Mouse (Mus musculus): Measurements from ENCODE around the gene Lats1. TPM values are rescaled to one million over a fixed set of nuclear protein-coding genes. Genes with fewer than 3 reads are reported as not detected.
A peak's percentile ranks its signal among the peaks of the same experiment; 100 is the strongest.
"Not testable (repeated sequence)": the region's sequence is repeated elsewhere in the genome, so short reads cannot be mapped to it uniquely, and the experiment has no call there.

The Lats1 gene
- total RNA-seq, 2 experiments from 2014 or later: 11.8 to 11.9 TPM

GRCm38 (mm10) chr10:7737122-7737521 lies 56.1 kb downstream of the Lats1 start:
- TF ChIP-seq CTCF (IDR thresholded peaks at IDR 0.05): no peak
- intact Hi-C loops (cut with DNase I): no loop called here
- DNase-seq: no peak

GRCm38 (mm10) chr10:7737914-7738313 lies 56.9 kb downstream of the Lats1 start:
- DNase-seq: no peak
- TF ChIP-seq CTCF (IDR thresholded peaks at IDR 0.05): no peak
- no peak overlapping the region for H3K4me3 ChIP-seq
- intact Hi-C loops (cut with DNase I): no loop called here
- H3K27ac ChIP-seq: peak overlapping the region; percentile 48; the same call in 1 of the 2 replicates

More at GRCm38 (mm10) chr10:7737122-7737521, 56.1 kb downstream of the Lats1 start:
- Histone ChIP-seq H3K4me3 (no peak overlapping the region), H3K27ac (peak overlapping the region; percentile 48)

GRCm38 (mm10) chr10:7745528-7745927 lies 64.5 kb downstream of the Lats1 start:
- intact Hi-C loops (cut with DNase I); H3K4me3 ChIP-seq: not testable (repeated sequence)

GRCm38 (mm10) chr10:7748752-7749151 lies 67.7 kb downstream of the Lats1 start:
- DNase-seq: no peak
- intact Hi-C loops (cut with DNase I): no loop called here

More at GRCm38 (mm10) chr10:7745528-7745927, 64.5 kb downstream of the Lats1 start:
- DNase-seq, H3K27ac ChIP-seq: not testable (repeated sequence)

GRCm38 (mm10) chr10:7757544-7757943 lies 76.5 kb downstream of the Lats1 start:
- no peak for TF ChIP-seq CTCF (IDR thresholded peaks at IDR 0.05)
- Histone ChIP-seq H3K4me3 (no peak overlapping the region), H3K27ac (no peak overlapping the region)
- DNase-seq: no peak
- intact Hi-C loops (cut with DNase I): no loop called here

More at GRCm38 (mm10) chr10:7748752-7749151, 67.7 kb downstream of the Lats1 start:
- Histone ChIP-seq H3K27ac (no peak overlapping the region), H3K4me3 (no peak overlapping the region)
- TF ChIP-seq CTCF (IDR thresholded peaks at IDR 0.05): no peak

Other genes starting within 250 kb of the Lats1 start
- under 1 TPM in 1 of 2 experiments, not detected in 1; 0.08 TPM for gene Ulbp1, start 207.6 kb upstream of the Lats1 start, total RNA-seq (2021)
- gene Lrp11, start 91.4 kb upstream of the Lats1 start, total RNA-seq (2021): 1 to 10 TPM; 1.1 to 2.0 TPM
- gene Nup43, start 13.7 kb upstream of the Lats1 start, total RNA-seq (2021): 1 to 10 TPM; 5.6 to 6.3 TPM
- gene Pcmt1, start 78 bp upstream of the Lats1 start, total RNA-seq (2021): 100 to 1,000 TPM; 102 to 110 TPM
- 10 to 100 TPM; 11.2 to 14.0 TPM for gene Katna1, start 44.8 kb downstream of the Lats1 start, total RNA-seq (2021)
- gene Ginm1, start 111.6 kb downstream of the Lats1 start, total RNA-seq (2021): 100 to 1,000 TPM in 1 of 2 experiments, 10 to 100 TPM in 1; 97.7 to 111 TPM
- 10 to 100 TPM; 11.9 to 13.8 TPM for gene Ppil4, start 111.7 kb downstream of the Lats1 start, total RNA-seq (2021)
- gene Zc3h12d, start 151.3 kb downstream of the Lats1 start, total RNA-seq (2021): under 1 TPM in 1 of 2 experiments, not detected in 1; 0.08 TPM